Mouse (Mus musculus): ENCODE measurements around the gene Syt1.

Syt1 gene

GRCm38 (mm10) chr10:108568925-108569324, 441.9 kb downstream of the Syt1 start:
- no peak for DNase-seq

- no peak for DNase-seq
These were observed 442.6 kb downstream of the Syt1 start for GRCm38 (mm10) chr10:108568136-108568535.

GRCm38 (mm10) chr10:108567456-108567855, 443.3 kb downstream of the Syt1 start:
- no peak for DNase-seq

GRCm38 (mm10) chr10:108559607-108559908, 451.2 kb downstream of the Syt1 start:
- DNase-seq: no peak

GRCm38 (mm10) chr10:108558812-108559606, 451.8 kb downstream of the Syt1 start:
- DNase-seq: no peak

- no peak for DNase-seq
These were observed 458.2 kb downstream of the Syt1 start for GRCm38 (mm10) chr10:108552544-108552943.

- DNase-seq: no peak
These were observed 465.1 kb downstream of the Syt1 start for GRCm38 (mm10) chr10:108545715-108546114.

- DNase-seq: no peak
These were observed 469.2 kb downstream of the Syt1 start for GRCm38 (mm10) chr10:108541555-108541954.

GRCm38 (mm10) chr10:108538546-108538945, 472.2 kb downstream of the Syt1 start:
- no peak for DNase-seq

- peak; percentile 67 for DNase-seq
These were observed 473.1 kb downstream of the Syt1 start for GRCm38 (mm10) chr10:108537641-108538040.

- no peak for DNase-seq
These were observed 474.9 kb downstream of the Syt1 start for GRCm38 (mm10) chr10:108535922-108536321.

- DNase-seq: no peak
These were observed 476.7 kb downstream of the Syt1 start for GRCm38 (mm10) chr10:108534112-108534511.

- DNase-seq: no peak
These were observed 477.9 kb downstream of the Syt1 start for GRCm38 (mm10) chr10:108532916-108533315.

GRCm38 (mm10) chr10:108532283-108532682, 478.5 kb downstream of the Syt1 start:
- DNase-seq: no peak

GRCm38 (mm10) chr10:108531641-108532040, 479.1 kb downstream of the Syt1 start:
- no peak for DNase-seq

- DNase-seq: no peak
These were observed 479.7 kb downstream of the Syt1 start for GRCm38 (mm10) chr10:108531111-108531510.

- DNase-seq: no peak
These were observed 482.4 kb downstream of the Syt1 start for GRCm38 (mm10) chr10:108528338-108528737.

GRCm38 (mm10) chr10:108525506-108525905, 485.3 kb downstream of the Syt1 start:
- DNase-seq: no peak

GRCm38 (mm10) chr10:108524306-108525029, 486.3 kb downstream of the Syt1 start:
- no peak for DNase-seq

GRCm38 (mm10) chr10:108519156-108519555, 491.6 kb downstream of the Syt1 start:
- DNase-seq: no peak

GRCm38 (mm10) chr10:108517076-108517475, 493.7 kb downstream of the Syt1 start:
- no peak for DNase-seq

- no peak for DNase-seq
These were observed 496.1 kb downstream of the Syt1 start for GRCm38 (mm10) chr10:108514671-108515070.

- no peak for DNase-seq
These were observed 501.2 kb downstream of the Syt1 start for GRCm38 (mm10) chr10:108509579-108509978.

GRCm38 (mm10) chr10:108506917-108507316, 503.9 kb downstream of the Syt1 start:
- no peak for DNase-seq

All from lung, postnatal 14 days (tissue).